Mouse (Mus musculus) lung, embryonic 16.5 days (tissue): ENCODE results near the gene Riok2. TPM values are rescaled to one million over a fixed set of nuclear protein-coding genes. Genes with fewer than 3 reads are reported as not detected.

Experiments
- polyA plus RNA-seq: library from polyadenylated mRNA; unstranded; fragments of >200 nt; fragmentation: Nextera tagmentation; extraction: Ambion mirVana; gene quantifications from 2 replicates; pipeline ENCODE4 v1.2.1, GENCODE M21; 2015

The Riok2 gene
- polyA plus RNA-seq, 1 experiment from 2014 or later, result 25.5 TPM

Other genes with a start within 250 kb of the Riok2 start
- gene Lix1, start 28.4 kb downstream of the Riok2 start, polyA plus RNA-seq, result 0.80 and 0.83 TPM in 2 replicates